Mouse (Mus musculus) limb, embryonic 12.5 days (tissue): ENCODE measurements around the gene Ispd. TPM values are rescaled to one million over a fixed set of nuclear protein-coding genes. Genes with fewer than 3 reads are reported as not detected.

Experiments
- ATAC-seq: fragments of 200-750 bp; cut with Nextera tagmentation; 2 replicates; pipeline ENCODE4 v1.8.0; 2017; ENCODE audit warnings: low read depth, moderate TSS enrichment; ENCODE audit not compliant: insufficient number of reproducible peaks, insufficient read depth, low FRiP score, low TSS enrichment
- H3K27ac ChIP-seq: fragments of 300-500 bp; sonication (generic); 2 replicates; pipeline ENCODE4 v1.5.1; 2016; ENCODE audit warnings: mild to moderate bottlenecking, moderate library complexity
- H3K27me3 ChIP-seq: fragments of 300-500 bp; sonication (generic); 2 replicates; pipeline ENCODE4 v1.6.1; 2016; ENCODE audit warnings: mild to moderate bottlenecking, moderate library complexity
- H3K36me3 ChIP-seq: fragments of 300-500 bp; sonication (generic); 2 replicates; pipeline ENCODE4 v1.6.1; 2016; ENCODE audit warnings: mild to moderate bottlenecking, moderate library complexity
- H3K4me1 ChIP-seq: fragments of 300-500 bp; sonication (generic); replicated peaks from 2 replicates; pipeline ENCODE4 v1.6.1; 2016
- H3K4me2 ChIP-seq: fragments of 300-500 bp; sonication (generic); 2 replicates; pipeline ENCODE4 v1.6.1; 2016; ENCODE audit warnings: mild to moderate bottlenecking, moderate library complexity
- H3K4me3 ChIP-seq: fragments of 300-500 bp; sonication (generic); replicated peaks from 2 replicates; pipeline ENCODE4 v1.5.1; 2016; ENCODE audit warnings: mild to moderate bottlenecking
- H3K9ac ChIP-seq: fragments of 300-500 bp; sonication (generic); replicated peaks from 2 replicates; pipeline ENCODE4 v1.6.1; 2016; ENCODE audit warnings: mild to moderate bottlenecking, moderate library complexity
- H3K9me3 ChIP-seq: fragments of 300-500 bp; sonication (generic); 2 replicates; pipeline ENCODE4 v1.6.1; 2016; ENCODE audit warnings: mild to moderate bottlenecking, moderate library complexity
- WGBS: fragments of 180-500 bp; shearing (Covaris S2); methylation state at CpG from one replicate; pipeline ENCODE4 v1.1.7; 2016; 5-methylcytosine and 5-hydroxymethylcytosine counted together
- polyA plus RNA-seq: library from polyadenylated mRNA; unstranded; fragments of >200 nt; fragmentation: Nextera tagmentation; extraction: Ambion mirVana; gene quantifications from 2 replicates; pipeline ENCODE4 v1.2.1, GENCODE M21; 2016

Gene Ispd
- polyA plus RNA-seq, 1 experiment from 2014 or later = 7.6 TPM

DNA sequence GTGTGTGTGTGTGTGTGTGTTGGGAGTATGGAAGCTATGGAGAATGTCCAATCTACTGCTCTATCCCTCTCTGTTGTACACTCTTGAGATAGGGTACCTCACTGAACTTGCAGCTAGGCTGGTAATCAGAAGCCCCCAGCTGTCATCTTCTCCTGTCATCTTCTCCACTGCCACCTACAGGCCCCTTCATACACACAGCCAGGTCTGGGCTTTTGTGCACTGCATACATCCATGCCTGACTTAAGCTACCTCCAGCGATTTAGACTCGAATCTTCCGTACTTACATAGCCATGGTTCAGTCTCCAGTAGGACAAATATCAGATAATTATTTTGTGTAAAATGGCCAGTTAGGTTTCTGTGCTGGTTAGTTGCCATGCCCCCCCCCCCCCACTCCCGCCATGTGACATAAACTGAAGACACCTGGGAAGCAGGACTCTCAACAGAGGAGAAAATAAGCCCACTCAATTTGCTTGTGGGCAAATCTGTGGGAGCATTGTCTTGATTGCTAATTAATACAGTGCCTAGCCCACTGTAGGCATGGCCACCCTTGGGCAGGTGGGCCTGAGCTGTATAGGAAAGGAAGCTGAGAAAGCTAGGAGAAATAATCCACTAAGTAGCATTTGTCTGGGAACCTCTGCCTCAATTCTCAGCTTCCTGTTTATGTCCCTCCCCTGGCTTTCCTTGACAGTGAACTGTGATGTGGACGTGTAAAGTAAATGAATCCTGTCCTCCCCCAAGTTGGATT, 289.1 kb downstream of the Ispd start:
- no peak for ATAC-seq
- no peak overlapping the region for H3K4me2 ChIP-seq
- H3K27me3 ChIP-seq = no peaks in the 10 kb centered on the region
- no peak overlapping the region for H3K4me3 ChIP-seq
- peaks cover 11% of the 10 kb centered on the region; the same call in 1 of the 2 replicates for H3K4me1 ChIP-seq
- no peaks in the 10 kb centered on the region for H3K9me3 ChIP-seq
- H3K36me3 ChIP-seq = no peaks in the 10 kb centered on the region
- H3K27ac ChIP-seq = no peak overlapping the region
- H3K9ac ChIP-seq = no peak overlapping the region
- 73% methylated on average over 5 of the region's 5 CpGs for WGBS

DNA sequence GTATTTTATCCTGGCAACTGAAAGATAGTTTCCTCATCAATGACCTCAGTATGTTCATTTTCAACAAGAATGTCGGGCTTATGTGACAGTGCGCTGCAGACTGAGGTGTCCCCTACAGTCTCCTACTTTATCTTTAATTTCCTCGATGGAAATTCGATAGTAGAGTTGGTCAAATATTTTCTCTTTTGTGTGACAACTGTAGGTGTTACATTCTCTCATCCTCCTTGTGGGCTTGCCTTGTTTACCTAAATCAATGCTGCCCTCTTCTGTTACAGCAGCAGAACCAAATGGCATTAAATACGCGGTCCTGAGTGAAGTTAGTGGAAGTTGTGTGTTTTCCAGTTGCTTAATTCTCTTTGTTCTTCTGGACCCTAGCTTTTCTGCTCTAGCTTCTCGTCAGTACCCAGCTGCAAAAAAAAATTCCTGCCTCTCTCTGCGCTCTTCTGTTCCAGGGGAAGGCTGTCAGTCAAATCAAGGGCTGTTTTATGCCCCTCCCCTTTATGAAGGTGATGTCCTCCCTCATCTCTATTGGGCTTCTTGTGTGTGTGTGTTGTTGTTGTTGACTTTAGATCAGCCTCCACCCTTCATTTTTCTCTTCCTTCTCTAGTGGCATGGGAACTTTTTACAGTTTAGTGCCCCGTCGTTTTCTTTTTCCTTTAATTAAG, 289.8 kb downstream of the Ispd start:
- H3K9ac ChIP-seq = no peak overlapping the region
- peaks cover 11% of the 10 kb centered on the region; the same call in 1 of the 2 replicates for H3K4me1 ChIP-seq
- no peaks in the 10 kb centered on the region for H3K9me3 ChIP-seq
- ATAC-seq = 0 out of 2 replicates have a peak, but pooled peaks have one; percentile 31
- no peak overlapping the region for H3K27ac ChIP-seq
- no peak overlapping the region for H3K4me3 ChIP-seq
- peak overlapping the region; percentile 19; the same call in 1 of the 2 replicates for H3K4me2 ChIP-seq
- no peaks in the 10 kb centered on the region for H3K36me3 ChIP-seq
- 38% methylated on average over 10 of the region's 10 CpGs for WGBS
- no peaks in the 10 kb centered on the region for H3K27me3 ChIP-seq

DNA sequence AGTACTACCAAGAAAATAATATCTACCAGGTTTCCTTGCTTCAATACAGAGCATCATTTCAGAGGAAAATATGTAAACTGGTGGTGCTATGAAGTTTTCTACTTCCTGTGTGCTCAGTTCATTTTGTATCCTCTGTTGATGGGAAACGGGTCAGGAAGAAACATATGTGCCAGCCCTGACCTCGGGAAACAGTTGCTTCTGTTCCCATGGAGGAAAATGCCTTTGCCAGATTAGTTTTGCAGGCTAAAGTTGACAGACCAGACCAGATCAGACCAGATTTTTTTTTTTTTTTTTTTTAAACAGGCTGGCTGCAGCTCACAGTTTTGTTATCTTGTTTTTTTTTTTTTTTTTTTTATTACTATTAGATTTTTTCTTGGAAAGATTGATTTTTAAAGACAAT, 293.2 kb downstream of the Ispd start:
- Histone ChIP-seq H3K4me2 (no peak overlapping the region), H3K36me3 (no peaks in the 10 kb centered on the region), H3K9me3 (no peaks in the 10 kb centered on the region), H3K4me3 (no peak overlapping the region), H3K4me1 (peaks cover 5% of the 10 kb centered on the region; the same call in 1 of the 2 replicates), H3K27me3 (no peaks in the 10 kb centered on the region), H3K27ac (no peak overlapping the region), H3K9ac (no peak overlapping the region)
- WGBS = 40% methylated on average over 2 of the region's 2 CpGs
- no peak for ATAC-seq

DNA sequence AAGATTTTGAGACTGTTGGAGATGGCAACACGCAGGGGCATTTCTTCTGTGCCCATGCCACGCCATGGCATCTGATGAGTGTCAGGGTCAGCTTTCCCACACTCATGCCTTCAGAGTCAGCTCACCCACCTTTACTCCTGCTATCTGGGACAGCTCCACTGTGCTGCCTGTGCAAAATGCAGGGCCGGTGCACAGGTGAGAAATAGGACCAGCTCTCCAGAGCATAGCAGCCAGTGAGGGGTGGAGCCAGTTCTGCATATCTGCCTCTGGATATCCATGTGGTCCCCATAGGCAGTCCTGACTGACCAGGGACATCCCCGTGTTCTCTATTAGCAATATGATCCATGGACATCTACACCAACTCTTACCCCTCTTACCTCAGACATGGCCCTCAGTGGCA, 297.0 kb downstream of the Ispd start:
- Histone ChIP-seq H3K9ac (no peak overlapping the region), H3K27ac (no peak overlapping the region), H3K36me3 (no peaks in the 10 kb centered on the region), H3K9me3 (no peaks in the 10 kb centered on the region), H3K4me1 (no peaks in the 10 kb centered on the region), H3K4me2 (no peak overlapping the region), H3K27me3 (no peaks in the 10 kb centered on the region), H3K4me3 (no peak overlapping the region)
- no peak; the same call in 1 of the 2 replicates for ATAC-seq
- 91% methylated on average over 4 of the region's 4 CpGs for WGBS

DNA sequence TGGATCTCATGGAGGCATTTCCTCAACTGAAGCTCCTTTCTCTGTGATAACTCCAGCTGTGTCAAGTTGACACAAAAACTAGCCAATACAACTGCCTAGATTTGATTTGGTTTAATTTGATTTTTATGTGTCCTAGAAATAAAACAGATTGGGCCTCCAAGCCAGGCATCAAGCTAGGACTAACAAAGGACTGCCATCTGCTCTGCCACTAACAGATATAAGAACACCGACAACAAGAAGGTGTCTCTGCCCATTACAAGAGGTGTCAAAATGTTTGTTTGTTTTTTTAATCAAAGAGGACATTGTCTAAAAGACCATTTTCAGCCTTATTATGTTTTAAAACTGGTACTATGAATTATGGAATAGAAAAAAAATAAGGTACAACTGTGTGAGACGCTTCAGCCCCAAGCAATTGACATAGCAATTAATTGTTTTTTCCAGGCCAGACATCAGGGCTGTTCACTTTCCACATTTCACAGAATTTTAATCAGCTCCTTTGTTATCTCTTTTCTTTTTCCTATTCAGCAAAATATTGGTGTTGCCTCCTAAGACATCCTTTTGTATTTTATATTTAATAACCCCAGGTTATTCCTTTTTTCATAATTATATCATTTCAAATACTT, 299.7 kb downstream of the Ispd start:
- ATAC-seq = no peak
- 85% methylated on average over 2 of the region's 2 CpGs for WGBS
- H3K4me1 ChIP-seq = no peaks in the 10 kb centered on the region
- no peaks in the 10 kb centered on the region for H3K36me3 ChIP-seq
- H3K4me3 ChIP-seq = no peak overlapping the region
- H3K9ac ChIP-seq = no peak overlapping the region
- no peaks in the 10 kb centered on the region for H3K27me3 ChIP-seq
- no peak overlapping the region for H3K4me2 ChIP-seq
- no peaks in the 10 kb centered on the region for H3K9me3 ChIP-seq
- H3K27ac ChIP-seq = no peak overlapping the region

DNA sequence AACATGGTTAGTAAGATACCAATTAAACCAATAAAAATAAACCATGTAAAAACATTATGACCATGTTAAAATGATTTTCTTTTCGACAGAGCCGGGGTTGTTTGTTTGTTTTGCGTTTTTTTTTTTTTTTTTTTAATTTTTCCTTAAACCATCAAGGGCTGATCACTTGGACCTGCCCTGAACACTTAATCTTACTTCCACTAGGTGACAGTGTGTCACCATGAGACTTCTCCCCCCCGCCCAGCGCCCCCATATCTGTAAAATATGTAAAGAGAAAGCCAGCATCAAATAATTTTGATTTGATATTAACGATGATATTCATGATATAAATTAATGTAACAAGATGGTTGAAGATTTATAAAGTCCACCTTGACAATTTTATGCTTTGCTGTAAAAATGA, 300.5 kb downstream of the Ispd start:
- no peak for ATAC-seq
- H3K27ac ChIP-seq = no peak overlapping the region
- H3K27me3 ChIP-seq = no peaks in the 10 kb centered on the region
- no peaks in the 10 kb centered on the region for H3K36me3 ChIP-seq
- no peak overlapping the region for H3K9ac ChIP-seq
- no peak overlapping the region for H3K4me2 ChIP-seq
- WGBS = 75% methylated on average over 6 of the region's 6 CpGs
- no peaks in the 10 kb centered on the region for H3K4me1 ChIP-seq
- H3K4me3 ChIP-seq = no peak overlapping the region
- no peaks in the 10 kb centered on the region for H3K9me3 ChIP-seq

- WGBS = 59% methylated on average over 2 of the region's 2 CpGs
Observed at GRCm38 (mm10) chr12:36694072-36694471, 312.8 kb downstream of the Ispd start.

DNA sequence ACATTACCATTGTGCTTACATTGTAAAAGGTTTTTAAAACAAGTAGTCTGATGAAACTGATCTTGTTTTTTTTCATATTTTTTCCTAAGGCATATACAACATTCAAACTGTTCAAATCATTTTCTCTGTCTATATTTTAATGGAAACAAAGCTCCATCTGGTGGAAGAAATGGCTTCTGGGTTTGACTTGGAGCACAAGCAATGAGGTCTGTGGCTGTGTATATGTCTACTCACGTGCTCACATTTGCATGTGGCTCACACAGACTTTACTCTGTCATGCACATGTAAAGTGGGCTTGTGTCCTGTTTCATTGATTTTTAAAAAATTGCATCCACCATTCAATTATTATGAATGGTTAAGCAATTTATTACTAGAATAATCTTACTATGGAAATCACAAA, 323.1 kb downstream of the Ispd start:
- Histone ChIP-seq H3K4me2 (no peak overlapping the region), H3K4me3 (no peak overlapping the region), H3K9ac (no peak overlapping the region), H3K27ac (no peak overlapping the region), H3K4me1 (no peaks in the 10 kb centered on the region), H3K36me3 (no peaks in the 10 kb centered on the region), H3K27me3 (no peaks in the 10 kb centered on the region), H3K9me3 (no peaks in the 10 kb centered on the region)
- no peak for ATAC-seq
- WGBS = 70% methylated on average over 1 of the region's 1 CpGs

More at GRCm38 (mm10) chr12:36694072-36694471, 312.8 kb downstream of the Ispd start:
- Histone ChIP-seq H3K9ac (no peak overlapping the region), H3K9me3 (no peaks in the 10 kb centered on the region), H3K27ac (no peak overlapping the region), H3K36me3 (no peaks in the 10 kb centered on the region), H3K27me3 (no peaks in the 10 kb centered on the region), H3K4me3 (no peak overlapping the region), H3K4me2 (no peak overlapping the region), H3K4me1 (peaks cover 7% of the 10 kb centered on the region; the same call in 1 of the 2 replicates)
- ATAC-seq = no peak

- Histone ChIP-seq H3K4me2 (no peak overlapping the region), H3K4me3 (no peak overlapping the region), H3K9ac (no peak overlapping the region), H3K4me1 (peaks cover 4% of the 10 kb centered on the region), H3K27ac (no peak overlapping the region), H3K9me3 (no peaks in the 10 kb centered on the region), H3K27me3 (no peaks in the 10 kb centered on the region), H3K36me3 (no peaks in the 10 kb centered on the region)
- no peak for ATAC-seq
- 78% methylated on average over 1 of the region's 1 CpGs for WGBS
Observed at GRCm38 (mm10) chr12:36708810-36709209, 327.6 kb downstream of the Ispd start.

DNA sequence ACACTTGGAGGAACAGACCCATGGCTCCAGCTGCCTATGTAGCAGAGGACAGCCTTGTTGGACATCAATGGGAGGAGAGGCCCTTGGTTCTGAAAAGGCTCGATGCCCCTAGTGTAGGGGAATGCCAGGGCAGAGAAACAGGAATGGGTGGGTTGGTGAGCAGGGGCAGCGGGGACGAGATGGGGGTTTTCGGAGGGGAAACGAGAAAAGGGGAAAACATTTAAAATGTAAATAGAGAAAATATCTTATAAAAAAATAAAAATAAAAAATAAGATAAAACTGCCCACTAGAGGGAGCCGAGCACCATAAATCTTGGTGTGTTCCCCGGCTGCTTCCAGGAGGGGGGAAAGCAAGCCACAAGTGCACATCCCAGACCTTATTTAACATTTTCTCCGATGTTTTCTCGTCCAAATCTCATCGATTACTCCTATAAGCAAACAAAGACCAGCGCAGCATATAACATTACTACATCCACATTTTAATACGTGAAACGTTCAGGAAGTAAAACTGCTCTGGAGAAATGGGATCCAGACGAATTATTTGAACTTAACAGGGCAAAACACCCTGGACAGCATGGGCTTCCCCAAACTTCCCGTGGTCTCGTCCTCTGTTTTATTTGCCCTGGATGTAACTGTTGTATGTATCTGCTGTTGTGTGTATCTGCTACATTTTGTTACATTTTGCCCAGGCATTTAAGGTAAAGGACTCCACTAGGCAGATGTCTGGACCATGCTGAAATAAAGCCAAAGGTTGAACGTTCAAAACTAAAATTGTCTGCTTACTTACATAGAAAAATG, 332.8 kb downstream of the Ispd start:
- Histone ChIP-seq H3K9me3 (no peaks in the 10 kb centered on the region), H3K4me2 (peak overlapping the region; percentile 45), H3K4me3 (peak overlapping the region; percentile 23), H3K36me3 (no peaks in the 10 kb centered on the region), H3K27ac (no peak overlapping the region), H3K4me1 (peaks cover 30% of the 10 kb centered on the region), H3K27me3 (no peaks in the 10 kb centered on the region), H3K9ac (no peak overlapping the region)
- ATAC-seq = no peak
- 19% methylated on average over 17 of the region's 17 CpGs for WGBS

DNA sequence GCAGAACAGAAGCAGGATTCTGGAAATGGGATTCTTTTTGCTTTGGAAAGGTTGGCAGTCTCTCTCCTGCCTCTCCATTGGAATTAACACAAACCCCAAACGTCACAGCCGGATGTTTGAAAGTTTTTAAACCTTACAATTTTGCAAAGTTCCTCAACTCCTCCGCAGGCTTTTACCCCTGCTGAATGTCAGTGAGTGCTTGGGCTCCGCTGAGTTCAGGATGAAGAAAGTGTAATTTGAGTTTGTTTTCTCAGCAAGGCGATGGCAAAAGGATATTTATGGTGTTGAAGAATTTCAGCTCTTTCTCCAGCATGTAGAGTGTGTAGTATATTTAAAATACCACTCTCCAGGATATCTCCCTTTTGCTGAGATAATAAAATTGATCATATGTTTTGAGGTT, 336.3 kb downstream of the Ispd start:
- H3K27ac ChIP-seq = peak overlapping the region; percentile 5
- WGBS = 39% methylated on average over 5 of the region's 5 CpGs

More for the DNA sequence above, 336.3 kb downstream of the Ispd start:
- Histone ChIP-seq H3K9ac (no peak overlapping the region), H3K9me3 (no peaks in the 10 kb centered on the region), H3K4me1 (peaks cover 44% of the 10 kb centered on the region), H3K36me3 (no peaks in the 10 kb centered on the region), H3K4me2 (peak overlapping the region; percentile 14), H3K27me3 (no peaks in the 10 kb centered on the region), H3K4me3 (no peak overlapping the region)
- ATAC-seq = no peak
